Mouse (Mus musculus) heart, adult 9 months (tissue): ENCODE measurements at regions not wholly inside any gene's neighbourhood (a gene's known extent, or its start where the extent isn't known, plus 50 kb on each side); places are given as distances from the start of the nearest gene placed in this dataset.

Experiments
- DNase-seq, 2 experiments: peaks; one replicate each; pipeline ENCODE4 v3.0.0; 2022; ENCODE audit warnings: low spot score in 2 of 2

DNA sequence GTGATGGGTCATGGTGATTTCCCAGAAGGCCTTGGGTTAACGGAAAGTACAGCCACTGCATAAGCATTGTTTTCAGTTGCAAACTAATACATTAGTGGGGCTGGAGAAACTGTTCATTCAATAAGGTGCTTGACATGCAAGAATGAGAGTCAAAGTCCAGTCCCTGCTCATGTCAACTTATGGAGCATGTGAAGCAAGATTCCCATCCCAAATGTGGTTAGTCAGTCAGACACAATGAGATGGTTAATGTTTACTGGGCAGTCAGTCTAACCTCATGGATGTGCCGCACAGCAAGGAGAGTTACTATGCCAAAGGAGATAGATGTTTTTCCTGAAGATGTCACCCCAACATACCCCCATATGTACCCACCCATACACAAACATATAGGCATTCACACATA, 993.8 kb upstream of the Jmjd1c start:
- DNase-seq: no peak

DNA sequence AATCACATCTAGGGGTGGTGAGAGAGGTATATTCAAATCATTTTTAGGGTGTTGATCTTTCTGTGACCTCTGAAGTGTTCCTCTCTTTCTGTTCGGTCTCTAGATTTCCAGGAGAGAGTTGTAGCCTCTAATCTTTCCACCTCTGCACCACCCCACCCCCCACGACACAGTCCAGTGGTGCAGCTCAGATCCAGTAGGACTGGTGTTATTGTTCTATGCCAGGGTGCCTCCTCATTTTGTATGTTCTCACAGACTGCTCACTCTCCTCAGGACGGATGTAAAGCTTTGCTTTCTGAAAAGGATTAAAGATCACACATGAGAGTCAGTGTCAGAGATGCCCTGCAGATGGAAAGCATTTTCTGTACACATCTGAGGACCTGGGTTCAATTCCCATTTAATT, 964.6 kb upstream of the Jmjd1c start:
- no peak for DNase-seq

DNA sequence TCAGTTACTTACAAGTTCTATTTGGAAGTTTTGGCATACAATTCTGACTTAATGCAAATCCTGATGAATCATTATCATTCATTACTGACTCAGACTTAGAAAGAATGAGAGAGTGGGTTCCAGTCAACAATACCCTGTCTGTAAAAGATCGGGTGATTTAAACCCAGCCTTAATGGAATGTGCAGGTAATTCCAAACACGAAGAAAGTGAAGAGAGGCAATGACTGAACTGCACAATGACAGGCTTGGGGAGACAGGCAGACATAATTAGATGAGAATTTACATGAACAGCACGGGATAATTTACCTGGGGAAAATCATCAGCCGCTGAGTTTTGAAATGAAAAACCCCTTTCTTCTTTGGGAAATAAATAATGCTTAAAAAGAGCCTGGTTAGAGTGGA, 963.9 kb upstream of the Jmjd1c start:
- no peak for DNase-seq

DNA sequence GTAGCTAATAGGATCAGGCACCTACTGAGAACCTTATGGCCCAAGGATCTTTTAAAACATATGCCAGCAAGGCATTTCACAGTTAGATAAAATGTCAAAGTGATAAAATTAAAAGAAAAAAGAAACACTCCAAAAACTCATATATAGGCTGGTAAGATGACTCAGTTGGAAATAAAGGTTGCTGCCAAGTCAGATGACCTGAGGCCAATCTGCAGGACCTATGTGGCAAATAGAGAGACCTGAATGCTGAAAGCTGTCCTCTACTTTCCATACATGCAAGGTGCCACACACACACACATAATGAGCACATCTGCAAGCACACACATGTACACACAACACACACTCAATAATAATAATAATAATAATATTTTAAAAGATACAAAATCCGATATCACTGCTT, 953.5 kb upstream of the Jmjd1c start:
- no peak for DNase-seq

DNA sequence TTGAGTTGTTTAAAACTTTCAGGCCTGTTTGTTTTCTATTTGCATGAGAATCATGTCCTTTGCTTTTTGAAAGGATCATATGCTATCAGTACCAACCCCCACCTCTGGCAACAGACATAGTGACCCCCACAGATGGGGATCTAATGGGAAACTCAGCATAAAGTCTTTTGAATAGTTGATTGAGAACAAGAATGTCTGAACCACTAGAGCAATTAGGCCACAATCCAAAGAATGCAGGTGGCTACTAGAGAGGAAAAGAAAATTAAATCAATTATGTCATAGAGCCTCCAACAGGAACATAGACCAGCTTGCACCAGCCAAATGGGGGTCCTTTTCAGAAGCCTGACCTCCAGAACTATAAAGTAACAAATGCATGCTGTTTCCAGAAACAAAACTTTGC, 953.0 kb upstream of the Jmjd1c start:
- no peak for DNase-seq

DNA sequence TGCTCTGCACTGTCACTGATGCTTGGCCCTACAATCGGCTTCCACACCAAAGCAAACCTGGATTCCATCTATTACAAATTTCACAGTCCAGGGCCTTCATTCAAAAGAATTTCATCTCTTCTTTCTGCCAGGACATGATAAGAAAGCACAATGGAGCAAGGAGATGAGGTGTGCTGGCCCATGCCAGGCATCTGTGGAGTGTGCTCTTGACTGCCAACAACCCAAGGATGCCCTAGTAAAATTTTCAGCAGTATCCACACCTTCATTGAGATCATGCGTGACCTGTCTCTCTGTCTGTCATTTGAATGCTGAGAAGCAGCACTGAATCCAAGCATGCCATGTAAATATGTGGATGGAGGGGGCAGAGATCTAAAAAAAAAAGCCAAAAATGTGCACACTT, 945.0 kb upstream of the Jmjd1c start:
- no peak for DNase-seq

DNA sequence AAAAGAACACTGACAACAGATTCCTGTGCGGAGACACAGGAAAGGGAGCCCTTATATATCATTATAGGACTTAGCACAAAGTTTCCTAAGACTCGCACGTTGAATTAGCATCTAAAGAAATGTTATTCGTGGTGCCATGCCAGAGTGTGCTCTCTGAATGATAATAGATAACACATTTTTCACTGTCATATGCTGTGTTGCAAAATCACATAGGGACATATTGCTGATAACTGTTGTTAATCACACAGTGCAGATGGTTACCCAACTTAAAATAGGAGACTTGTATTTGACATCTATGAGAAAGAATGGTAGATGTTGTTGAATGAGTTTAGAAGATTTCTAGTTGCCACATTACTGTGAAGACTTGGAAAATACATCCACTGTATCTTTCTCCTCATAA, 943.1 kb upstream of the Jmjd1c start:
- no peak for DNase-seq

DNA sequence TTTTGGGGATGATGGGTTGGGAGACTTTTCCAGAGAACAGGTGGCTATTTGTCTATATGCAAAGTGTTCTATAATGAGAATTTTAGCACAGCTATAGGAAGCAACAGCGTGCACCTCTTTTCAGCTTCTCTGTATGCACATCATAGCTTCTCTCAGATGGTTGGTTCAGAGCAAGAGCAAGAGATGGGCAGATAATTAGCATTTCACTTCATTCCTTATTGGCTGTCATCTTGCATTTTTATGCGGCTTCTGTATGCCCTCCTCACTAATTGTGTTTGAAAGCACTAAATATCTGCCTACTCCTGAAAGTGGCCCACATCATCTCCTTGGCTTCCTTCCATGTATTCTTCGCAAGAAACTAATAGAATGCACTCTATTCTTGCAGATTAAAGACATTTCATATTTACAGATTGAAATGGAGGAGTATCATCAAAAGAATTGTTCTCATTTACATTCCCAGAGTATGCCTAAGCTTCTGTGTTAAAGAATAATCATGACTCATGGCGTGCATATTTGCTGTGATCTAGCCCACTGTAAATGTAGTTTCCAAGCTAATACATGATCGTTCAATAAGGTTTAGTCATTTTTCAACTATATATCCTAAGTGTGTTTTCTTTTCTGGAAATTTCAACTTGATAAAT, 934.9 kb upstream of the Jmjd1c start:
- no peak for DNase-seq

DNA sequence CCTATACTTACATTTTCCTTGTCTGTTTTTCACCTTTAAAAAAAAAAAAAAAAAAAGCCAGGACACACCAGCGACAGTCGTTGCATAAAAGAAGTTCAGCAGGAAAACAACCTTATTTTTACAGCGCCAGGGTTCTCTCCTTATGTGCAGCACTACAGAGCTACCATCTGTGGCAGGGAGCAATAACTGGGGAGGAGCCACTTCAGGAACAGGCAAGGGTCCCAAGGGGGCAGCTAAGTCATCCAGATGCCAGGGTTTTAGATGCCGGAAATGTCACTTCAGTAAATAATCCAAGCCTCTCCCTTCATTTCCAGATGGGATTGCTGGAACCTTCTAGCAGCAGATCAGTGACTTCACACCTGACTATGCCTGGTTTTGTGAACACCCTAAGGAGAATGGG, 923.1 kb upstream of the Jmjd1c start:
- DNase-seq: no peak

DNA sequence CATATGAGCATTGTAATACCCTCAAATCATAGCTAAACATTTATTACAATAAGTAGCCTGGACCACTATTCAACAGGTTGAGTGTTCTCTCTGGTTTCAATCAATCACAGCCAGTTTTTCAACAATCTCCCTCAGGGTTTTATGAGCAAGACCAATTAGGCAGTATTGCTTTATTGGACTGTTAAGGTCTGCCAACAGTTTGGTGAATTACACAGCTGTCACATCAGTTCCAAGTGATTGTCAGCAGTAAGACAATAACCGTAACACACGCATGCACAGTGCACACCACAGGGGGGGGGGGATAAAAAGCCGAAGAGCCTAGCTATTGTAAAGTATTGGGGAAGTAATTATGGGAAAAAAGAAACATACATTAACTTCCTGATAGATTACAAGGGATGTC, 918.6 kb upstream of the Jmjd1c start:
- DNase-seq: no peak

DNA sequence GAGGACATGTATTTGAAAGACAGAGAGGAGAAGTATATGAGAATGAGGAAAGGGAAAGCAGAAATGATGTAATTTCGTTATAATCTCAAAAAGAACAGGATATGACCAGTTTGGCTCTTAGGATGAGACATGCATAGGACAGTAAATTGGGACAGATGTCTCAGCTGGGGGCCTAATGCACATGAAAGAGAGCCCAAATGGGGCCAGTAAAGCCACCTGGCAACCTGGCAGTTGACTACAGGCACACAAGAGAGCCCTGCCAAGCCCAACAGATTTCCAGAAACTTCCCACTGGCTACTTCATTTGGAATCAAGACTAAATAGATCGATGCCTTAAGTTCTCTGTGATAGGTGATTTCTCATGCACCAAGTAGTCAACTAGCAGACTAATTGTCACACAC, 914.7 kb upstream of the Jmjd1c start:
- DNase-seq: no peak

DNA sequence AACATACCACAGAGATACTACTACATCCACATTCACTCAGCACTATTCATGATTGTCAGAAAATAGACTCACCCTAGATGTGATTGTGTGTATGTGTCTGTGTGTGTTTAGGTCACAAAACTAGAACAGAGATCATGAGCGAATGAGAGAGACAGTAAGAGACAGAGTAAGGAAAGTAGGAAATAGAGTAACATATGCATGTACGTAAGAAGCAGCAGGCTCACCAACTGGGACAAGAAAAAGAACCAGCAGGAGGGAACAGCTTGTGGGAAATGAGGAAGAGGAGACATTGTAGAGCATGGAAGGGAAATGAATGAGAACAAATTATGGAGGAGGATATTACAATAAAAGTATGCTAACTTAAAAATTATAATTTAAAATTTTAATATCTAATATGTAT, 912.9 kb upstream of the Jmjd1c start:
- no peak for DNase-seq

DNA sequence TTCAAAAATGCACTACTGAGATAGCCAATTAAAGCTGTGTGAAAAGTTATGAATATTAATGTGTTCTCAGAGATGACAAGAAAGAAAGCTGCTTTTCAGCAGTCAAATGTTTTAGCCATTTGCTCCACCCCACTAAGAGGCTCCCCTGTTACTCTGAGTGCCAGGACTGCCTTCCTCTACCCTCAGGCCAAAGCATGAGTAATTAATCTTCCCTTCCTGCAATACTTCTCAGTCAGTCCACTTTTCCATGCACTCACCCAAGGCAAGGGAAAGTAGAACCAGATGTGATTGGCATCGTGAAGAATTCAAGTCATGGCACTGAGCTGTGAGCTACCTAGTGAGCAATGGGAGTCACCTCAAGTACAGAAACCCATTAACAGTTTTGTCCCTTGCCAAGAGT, 908.9 kb upstream of the Jmjd1c start:
- DNase-seq: no peak

DNA sequence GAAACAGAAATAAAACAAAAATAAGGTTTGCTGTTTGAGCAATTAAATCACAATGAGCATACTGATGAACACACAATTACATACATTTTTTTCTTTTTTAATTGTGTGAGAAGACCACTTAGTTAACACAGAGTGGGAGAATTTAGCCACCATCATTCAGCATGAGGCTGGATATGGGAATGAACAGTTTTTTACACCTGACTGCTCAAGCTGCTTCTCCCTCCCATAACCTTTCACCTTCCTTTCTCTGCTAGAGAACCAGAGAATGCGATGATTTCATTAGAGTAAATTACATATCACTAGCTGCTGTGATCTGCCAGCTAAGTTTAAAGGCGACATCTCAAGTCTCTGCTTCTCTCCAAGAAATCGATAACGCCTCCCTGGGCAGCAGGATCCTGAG, 894.8 kb upstream of the Jmjd1c start:
- DNase-seq: no peak

DNA sequence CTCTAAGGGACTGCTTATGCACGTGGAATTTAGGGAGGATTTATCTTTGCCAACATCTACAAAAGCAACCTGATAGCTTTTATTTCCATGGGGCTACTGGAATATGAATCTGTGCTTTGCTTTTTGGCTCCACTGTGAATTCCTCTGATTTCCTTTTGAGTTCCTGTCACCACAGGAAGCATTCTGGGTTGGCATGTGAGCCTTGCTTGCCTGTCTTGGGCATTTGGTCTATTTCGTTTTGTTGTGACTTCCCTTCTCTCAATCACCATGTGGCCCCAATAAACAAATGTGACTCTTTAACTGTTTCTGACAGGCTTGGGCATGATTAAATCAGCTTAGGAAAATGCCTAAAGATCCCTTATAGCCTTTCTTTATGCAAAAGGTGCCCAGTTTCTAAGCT, 867.8 kb upstream of the Jmjd1c start:
- DNase-seq: no peak

DNA sequence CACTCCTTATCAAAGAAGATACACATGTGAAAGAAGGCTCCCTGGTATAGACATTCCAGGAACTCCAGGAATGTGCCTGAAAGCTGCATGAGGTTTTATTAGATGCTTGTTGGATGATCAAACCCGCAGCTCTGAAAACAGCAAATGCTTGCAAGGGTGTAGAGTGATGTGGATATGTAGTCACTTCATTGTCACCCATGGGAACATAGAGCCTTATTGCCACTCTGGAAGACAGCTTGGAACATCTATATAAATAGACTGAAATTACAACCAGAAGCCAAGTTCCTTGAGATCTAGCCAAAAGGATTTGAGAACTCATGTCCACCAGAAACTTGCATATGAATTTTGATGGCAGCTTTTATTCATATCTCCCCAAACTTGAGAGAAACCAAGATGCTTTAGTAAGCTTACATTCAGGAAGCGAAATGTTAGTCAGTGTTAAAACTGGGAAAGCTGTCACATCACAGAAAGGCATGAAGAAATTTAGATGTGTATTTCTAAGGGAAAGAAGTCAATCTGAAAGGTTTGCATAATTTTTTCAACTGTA, 861.5 kb upstream of the Jmjd1c start:
- no peak for DNase-seq

DNA sequence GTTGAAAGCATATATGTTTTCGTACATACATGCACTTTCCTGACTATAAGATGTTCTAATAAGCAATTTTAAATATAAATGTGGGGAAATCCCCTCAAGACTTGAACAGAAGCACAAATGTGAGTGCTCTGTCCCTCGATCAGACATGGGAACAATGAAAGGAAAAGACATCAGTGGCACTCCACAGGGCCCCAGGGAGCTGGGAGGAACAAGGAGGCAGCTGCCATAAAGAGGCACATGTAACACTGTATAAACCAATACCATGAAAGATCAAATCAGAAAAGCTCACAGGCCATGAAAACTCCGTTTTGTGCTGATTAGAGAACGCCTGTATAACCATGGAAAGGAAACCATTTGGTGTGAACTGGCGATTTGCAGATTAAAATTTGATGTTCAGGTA, 839.5 kb upstream of the Jmjd1c start:
- no peak for DNase-seq

DNA sequence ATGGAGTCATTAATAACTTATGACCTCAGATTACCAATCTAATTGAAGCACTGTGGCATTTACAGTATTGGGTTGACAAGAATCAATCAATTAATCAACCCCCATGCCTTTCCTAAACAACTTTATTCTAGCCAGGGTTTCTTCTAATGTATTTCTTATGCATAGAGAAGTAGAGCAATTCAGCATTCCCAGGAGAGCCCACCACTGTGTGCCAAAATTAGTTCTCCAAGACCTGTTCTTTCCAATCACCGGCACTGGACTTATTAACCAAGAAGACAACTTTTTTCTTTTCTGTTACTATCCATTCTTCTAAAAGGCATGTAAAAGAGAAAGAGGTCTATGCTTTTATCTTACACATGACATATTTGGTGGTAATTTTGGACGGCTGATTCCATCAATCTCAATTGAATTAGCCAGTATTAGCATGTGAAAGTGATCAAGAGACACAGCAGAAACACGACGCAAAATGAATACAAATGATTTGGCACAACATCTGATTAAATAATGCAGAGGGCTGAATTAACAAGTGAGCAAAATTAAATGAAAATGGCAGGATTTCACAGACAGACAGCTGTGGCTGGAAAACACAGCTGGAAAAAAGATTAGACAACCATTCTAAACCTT, 825.2 kb upstream of the Jmjd1c start:
- no peak for DNase-seq

DNA sequence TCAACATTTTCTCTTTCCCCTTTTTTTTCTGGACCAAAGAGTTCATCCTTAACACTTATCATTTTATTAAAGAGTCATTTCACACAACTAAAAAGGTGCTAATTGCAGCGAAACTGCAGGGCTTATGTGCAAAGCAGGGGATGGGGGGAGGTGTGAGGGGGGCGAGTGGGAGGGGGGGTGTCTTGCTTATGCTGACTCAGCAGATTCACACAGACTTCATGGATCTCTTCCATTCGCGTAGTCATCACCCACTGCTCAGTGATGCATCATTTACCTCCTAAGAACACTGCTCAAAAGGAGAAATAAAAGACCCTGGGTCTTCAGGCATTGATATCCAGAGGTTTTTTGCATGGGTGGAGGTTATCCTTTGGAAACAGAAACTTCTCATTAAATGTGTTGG, 800.3 kb upstream of the Jmjd1c start:
- DNase-seq: no peak

DNA sequence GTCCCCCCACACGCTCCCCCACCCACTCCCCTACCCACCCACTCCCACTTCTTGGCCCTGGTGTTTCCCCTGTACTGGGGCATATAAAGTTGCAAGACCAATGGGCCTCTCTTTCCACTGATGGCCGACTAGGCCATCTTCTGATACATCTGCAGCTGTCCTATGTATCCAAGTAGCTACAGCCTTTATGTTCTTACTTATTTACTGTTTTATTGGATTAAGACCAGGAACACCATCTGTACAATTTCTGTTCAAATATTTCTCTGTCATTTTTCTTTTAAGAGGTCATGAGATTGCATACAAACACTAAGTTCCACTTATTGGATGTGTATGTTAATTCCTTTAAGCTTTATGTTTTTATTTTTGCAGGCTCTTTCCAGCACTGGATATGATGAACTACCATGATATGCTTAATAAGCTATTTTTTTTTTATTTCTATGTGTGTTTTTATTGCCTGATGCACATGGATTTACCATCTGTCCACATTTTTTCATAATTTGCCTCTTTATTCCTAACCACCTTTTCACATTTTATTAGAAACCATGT, 792.6 kb upstream of the Jmjd1c start:
- no peak for DNase-seq

DNA sequence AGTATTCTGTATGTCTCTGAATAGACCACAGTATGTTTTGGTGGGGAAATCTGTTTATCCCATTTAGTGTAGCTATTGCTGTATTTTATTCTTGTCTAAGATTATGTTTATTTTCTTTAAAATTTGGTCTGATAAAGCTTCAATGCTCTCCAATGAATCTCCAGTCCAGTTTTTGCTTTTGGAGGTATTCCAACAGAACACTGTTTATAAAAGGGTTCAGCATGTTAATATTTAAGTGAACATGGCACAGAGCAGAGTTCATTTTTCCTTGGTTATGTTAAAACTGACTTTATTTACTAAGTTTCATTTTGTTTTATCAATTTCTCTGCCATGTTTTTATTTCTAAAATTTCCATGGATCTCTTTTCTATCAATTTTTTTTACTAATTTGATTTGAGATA, 791.0 kb upstream of the Jmjd1c start:
- no peak for DNase-seq

DNA sequence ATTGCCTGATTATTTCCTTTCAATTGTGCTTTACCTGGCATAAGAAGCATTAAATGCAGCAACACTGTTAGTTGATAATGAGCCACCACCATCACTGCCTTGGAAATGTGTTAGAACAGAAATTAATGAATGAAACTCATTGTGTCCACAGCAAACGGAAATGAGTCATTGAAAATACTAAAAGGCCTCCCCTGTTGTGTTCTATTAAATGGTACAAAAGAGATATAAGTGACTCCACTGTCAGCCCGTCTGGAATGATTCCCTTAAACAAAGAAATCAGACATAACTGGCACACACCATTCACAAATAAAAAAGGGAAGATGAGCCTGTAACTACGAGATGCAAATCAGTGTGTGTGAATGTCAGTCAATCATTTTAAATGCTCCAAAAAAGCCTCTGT, 764.8 kb upstream of the Jmjd1c start:
- no peak for DNase-seq

DNA sequence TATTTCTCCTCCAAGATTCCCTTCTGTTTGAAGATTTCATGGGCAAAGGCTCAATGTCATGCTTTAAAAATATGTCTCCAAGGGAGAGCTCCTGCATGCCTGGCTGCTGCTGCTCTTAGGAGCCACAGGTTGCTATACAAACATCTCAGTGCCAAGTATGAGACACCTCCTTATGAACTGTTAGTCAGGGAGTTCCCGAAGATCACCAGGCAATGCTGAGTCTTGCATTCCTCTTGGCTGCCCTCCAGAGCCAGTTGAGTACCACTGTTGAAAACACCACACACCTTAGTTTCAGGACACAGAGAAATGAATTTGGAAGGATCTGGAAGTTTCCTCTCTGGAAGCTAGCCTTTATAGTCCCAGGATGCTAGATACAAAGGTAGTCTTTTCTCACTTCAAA, 757.9 kb upstream of the Jmjd1c start:
- DNase-seq: no peak
